Mouse (Mus musculus): ENCODE measurements around the gene Hexdc. TPM values are rescaled to one million over a fixed set of nuclear protein-coding genes. Genes with fewer than 3 reads are reported as not detected.

Hexdc gene
- 24.1 and 29.5 TPM in 2 replicates for polyA plus RNA-seq (2012; rRNA removed)

GRCm38 (mm10) chr11:121204161-121205006 is at the start of gene Hexdc, which contains the start of gene Ogfod3:
Gene Hexdc (plus strand): TSS chr11:121204433.
Gene Ogfod3 (minus strand): TSS chr11:121204711.

GRCm38 (mm10) chr11:121159971-121160370 is 44.3 kb upstream of the Hexdc start, which contains the start of gene Uts2r:
Gene Uts2r (plus strand): TSS chr11:121160271.

GRCm38 (mm10) chr11:121229018-121229439 is 24.8 kb downstream of the Hexdc start, which contains the start of gene Cybc1:
Gene Cybc1 (minus strand): TSS chr11:121229322.

GRCm38 (mm10) chr11:121236564-121237344 is 32.5 kb downstream of the Hexdc start, which contains the start of gene Narf:
Gene Narf (plus strand): TSS chr11:121237253.

GRCm38 (mm10) chr11:121259160-121260100 is 55.2 kb downstream of the Hexdc start, which contains the start of gene Foxk2:
Gene Foxk2 (plus strand): TSS chr11:121259990.

Other genes with a start within 250 kb of the Hexdc start
- gene Csnk1d, start 213.1 kb upstream of the Hexdc start, polyA plus RNA-seq (2012; rRNA removed), result 67.9 and 71.9 TPM in 2 replicates
- 3.4 and 9.3 TPM in 2 replicates for gene Cd7, start 165.0 kb upstream of the Hexdc start, polyA plus RNA-seq (2012; rRNA removed)
- 131 and 155 TPM in 2 replicates for gene Sectm1b, start 140.9 kb upstream of the Hexdc start, polyA plus RNA-seq (2012; rRNA removed)
- 6.6 and 8.6 TPM in 2 replicates for gene Sectm1a, start 123.2 kb upstream of the Hexdc start, polyA plus RNA-seq (2012; rRNA removed)
- gene Tex19.2, start 85.8 kb upstream of the Hexdc start, polyA plus RNA-seq (2012; rRNA removed), result not detected in 2 replicates
- 0.28 and 0.31 TPM in 2 replicates for gene Tex19.1, start 58.3 kb upstream of the Hexdc start, polyA plus RNA-seq (2012; rRNA removed)
- 0.06 TPM in 1 of 2 replicates, not detected in the other for gene Uts2r, start 44.2 kb upstream of the Hexdc start, polyA plus RNA-seq (2012; rRNA removed)
- 17.2 and 18.7 TPM in 2 replicates for gene Ogfod3, start 278 bp downstream of the Hexdc start, polyA plus RNA-seq (2012; rRNA removed)
- 24.8 and 30.0 TPM in 2 replicates for gene Cybc1, start 24.9 kb downstream of the Hexdc start, polyA plus RNA-seq (2012; rRNA removed)
- 34.3 and 40.5 TPM in 2 replicates for gene Narf, start 32.8 kb downstream of the Hexdc start, polyA plus RNA-seq (2012; rRNA removed)
- gene Foxk2, start 55.6 kb downstream of the Hexdc start, polyA plus RNA-seq (2012; rRNA removed), result 40.6 and 40.9 TPM in 2 replicates
- 34.1 and 34.3 TPM in 2 replicates for gene Wdr45b, start 150.0 kb downstream of the Hexdc start, polyA plus RNA-seq (2012; rRNA removed)
- 1.2 and 2.7 TPM in 2 replicates for gene Rab40b, start 183.8 kb downstream of the Hexdc start, polyA plus RNA-seq (2012; rRNA removed)
- 3.4 and 3.5 TPM in 2 replicates for gene Fn3krp, start 217.0 kb downstream of the Hexdc start, polyA plus RNA-seq (2012; rRNA removed)
- 0.85 and 1.2 TPM in 2 replicates for gene Fn3k, start 230.5 kb downstream of the Hexdc start, polyA plus RNA-seq (2012; rRNA removed)
- gene Tbcd, start 247.5 kb downstream of the Hexdc start, polyA plus RNA-seq (2012; rRNA removed), result 58.3 and 63.6 TPM in 2 replicates